Mouse (Mus musculus): ENCODE data around the gene Cdh3.
"Not testable (repeated sequence)": the region's sequence is repeated elsewhere in the genome, so short reads cannot be mapped to it uniquely, and the experiment has no call there.

The Cdh3 gene

DNA sequence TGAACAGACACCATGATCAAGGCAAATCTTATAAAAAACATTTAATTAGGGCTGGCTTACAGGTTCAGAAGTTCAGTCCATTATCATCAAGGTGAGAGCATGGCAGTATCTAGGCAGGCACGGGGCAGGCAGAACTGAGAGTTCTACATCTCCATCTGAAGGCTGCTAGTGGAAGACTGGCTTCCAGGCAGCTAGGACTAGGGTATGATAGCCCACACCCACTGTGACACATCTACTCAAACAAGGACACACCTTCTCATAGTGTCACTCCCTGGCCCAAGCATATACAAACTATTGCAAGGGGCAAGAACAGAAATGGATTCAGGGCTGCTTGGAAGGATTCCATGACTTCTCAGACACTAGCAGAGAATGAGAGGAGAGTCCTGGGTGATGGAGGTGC lies 61.5 kb downstream of the Cdh3 start:
- not testable (repeated sequence) for DNase-seq

GRCm38 (mm10) chr8:106573168-106573567 lies 62.5 kb downstream of the Cdh3 start, which contains the start of gene Gm10073:
Gene Gm10073, minus strand, starts transcription at chr8:106573461.
- not testable (repeated sequence) for DNase-seq

DNA sequence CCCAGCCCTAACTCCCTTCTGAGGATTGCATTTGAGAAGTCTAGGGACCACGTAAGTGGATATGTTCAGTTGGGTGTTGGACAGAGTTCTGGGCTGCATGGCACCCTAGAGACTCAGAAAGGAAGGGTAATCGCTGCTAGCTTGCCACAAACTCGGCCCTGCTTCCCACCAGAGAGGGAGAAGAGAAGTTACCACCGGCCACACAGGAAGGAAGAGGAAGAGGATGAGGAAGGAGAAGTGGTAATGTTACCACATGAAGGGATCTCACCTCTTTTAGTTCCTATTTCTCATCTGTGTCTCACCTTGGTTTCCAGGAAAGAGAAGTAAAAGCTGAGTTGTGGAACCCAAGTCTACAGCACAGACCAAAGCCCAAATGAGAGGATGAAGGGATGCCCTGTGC lies 63.6 kb downstream of the Cdh3 start:
- no peak for DNase-seq

DNA sequence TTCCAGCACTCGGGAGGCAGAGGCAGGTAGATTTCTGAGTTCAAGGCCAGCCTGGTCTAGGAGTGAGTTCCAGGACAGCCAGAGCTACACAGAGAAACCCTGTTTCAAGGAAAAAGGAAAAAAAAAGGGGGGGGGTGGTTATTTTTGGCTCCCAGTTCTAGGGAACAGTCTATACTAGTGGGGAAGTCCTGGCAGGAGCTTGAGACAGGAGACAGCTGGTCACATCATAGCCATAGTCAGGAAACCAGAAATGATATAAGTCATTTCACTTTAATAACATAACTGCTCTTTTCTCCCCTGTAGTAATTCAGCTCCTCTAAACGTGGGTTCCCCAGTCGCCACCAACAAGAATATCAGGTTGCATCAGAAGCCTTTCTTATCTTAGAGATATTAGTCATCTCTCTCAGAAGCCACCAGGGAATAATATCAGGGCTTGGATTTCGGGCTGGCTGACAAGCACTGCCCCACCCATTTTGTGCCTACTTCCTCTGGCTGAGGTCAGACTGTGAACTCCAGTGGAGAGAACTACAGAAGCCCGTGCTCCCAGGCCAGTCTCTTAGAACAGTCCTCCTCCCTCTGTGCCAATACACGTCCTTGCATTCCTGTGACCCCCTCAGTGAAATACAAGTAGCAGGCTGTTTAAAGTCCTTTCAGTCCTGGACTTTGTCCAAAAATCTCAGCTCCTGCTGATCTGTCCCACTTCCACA lies 66.3 kb downstream of the Cdh3 start:
- DNase-seq: peak; percentile 47 to 53

- no peak for DNase-seq
These were observed 68.8 kb downstream of the Cdh3 start for GRCm38 (mm10) chr8:106579510-106579909.

- DNase-seq: peak; percentile 39 to 54
These were observed 70.8 kb downstream of the Cdh3 start for GRCm38 (mm10) chr8:106581344-106582088.

- peak; percentile 11 to 31 for DNase-seq
These were observed 74.4 kb downstream of the Cdh3 start for GRCm38 (mm10) chr8:106584942-106585670.

- no peak for DNase-seq
These were observed 75.0 kb downstream of the Cdh3 start for GRCm38 (mm10) chr8:106585671-106586037.

DNA sequence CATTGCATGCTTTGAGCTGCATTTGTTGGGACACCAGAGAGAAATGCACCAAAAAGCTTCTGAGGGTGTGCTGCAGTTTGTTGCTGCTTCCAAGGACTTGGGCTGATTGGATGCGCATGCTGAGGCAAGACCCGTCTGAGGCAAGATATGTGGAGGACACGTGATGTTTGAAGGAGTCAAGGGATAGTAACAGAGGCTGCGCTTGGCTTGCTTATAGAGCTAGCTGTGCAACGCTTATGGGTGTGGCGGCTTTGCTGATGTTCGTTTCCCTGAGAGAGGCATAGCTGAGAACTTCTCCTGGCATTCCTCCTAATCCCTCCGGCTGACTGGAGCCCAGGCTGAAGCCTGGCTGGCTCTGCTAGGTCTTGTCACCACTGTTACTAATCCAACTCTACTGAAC lies 76.2 kb downstream of the Cdh3 start:
- DNase-seq: no peak

DNA sequence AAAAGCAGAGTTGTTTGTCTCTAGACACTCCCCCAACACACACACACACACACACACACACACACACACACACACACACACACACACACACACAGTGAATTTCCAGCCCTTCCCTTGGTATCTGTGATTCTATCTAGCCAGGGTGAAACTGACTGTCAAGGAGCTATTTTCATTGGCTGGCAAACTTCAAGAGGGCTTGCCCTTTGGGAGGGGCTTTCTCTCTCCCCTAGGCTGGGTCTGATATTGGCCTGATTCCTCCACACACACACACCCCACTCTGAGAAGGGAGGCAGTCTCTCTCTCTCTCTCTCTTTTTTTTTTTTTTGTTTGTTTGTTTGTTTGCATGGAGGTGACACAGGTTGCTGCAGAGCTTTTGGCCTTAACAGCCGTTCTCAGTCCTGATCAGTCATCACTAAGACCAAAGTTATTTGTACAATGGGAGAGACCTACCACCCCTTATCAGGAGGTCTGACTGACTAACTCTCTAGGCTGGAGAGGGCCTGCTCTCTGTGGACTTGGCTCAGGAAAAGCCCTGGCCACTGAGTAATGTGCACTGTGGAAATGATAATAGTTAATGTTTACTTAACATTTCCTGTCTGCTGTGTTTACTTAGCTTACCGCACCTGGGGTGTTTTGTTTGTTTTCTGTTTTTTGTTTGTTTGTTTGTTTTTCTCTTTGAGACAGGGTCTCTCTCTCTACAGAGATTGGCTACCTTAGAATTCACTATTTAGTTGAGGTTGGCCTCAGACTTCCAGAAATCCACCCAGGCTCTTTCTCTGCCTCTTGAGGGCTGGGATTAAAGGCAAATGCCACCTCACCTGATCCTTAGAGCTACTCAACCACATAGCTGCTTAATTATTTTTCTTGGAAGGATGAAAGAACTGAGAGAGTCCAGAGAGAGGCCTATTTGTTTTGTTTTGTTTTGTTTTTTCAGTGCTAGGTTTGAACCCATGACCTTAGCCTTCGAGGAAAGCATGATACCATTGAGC lies 78.0 kb downstream of the Cdh3 start:
- no peak for DNase-seq

DNA sequence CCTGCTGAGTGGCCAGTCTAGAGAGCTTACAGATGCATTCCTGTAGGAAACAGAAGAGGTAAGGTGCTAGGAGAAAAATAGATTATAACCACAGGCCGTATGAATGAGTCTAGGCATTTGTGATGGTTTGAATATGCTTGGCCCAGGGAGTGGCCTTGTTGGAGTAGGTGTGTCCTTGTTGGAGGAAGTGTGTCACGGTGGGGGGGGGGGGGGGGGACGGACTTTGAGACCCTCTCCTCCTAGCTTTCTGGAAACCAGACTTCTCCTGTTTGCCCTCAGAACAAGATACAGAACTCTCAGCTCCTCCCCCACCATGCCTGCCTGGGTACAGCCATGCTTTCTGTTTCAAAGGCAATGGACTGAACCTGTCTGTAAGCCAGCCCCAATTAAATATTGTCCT lies 81.8 kb downstream of the Cdh3 start:
- DNase-seq: no peak

DNA sequence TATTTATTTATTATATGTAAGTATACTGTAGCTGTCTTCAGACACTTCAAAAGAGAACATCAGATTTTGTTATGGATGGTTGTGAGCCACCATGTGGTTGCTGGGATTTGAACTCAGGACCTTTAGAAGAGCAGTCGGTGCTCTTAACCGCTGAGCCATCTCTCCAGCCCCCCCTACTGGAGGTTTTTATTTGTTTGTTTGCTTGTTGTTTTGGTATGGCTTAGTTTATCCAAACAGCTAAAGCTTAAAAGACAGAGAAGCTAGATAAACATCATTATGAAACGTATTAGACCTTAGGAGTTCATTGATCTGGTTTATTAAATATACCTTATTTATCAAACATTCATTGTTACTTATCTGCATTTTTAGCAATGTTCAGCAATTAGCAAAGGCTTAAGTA lies 84.9 kb downstream of the Cdh3 start:
- DNase-seq: not testable (repeated sequence)

- DNase-seq: no peak
These were observed 86.4 kb downstream of the Cdh3 start for GRCm38 (mm10) chr8:106597067-106597466.

- DNase-seq: no peak
These were observed 88.7 kb downstream of the Cdh3 start for GRCm38 (mm10) chr8:106599265-106599979.

- DNase-seq: peak; percentile 88 to 94
These were observed 92.6 kb downstream of the Cdh3 start, which contains the start of gene Cdh1 for GRCm38 (mm10) chr8:106603131-106603819. Gene Cdh1, plus strand, starts transcription at chr8:106603351.

- no peak for DNase-seq
These were observed 93.2 kb downstream of the Cdh3 start for GRCm38 (mm10) chr8:106603933-106604332.

GRCm38 (mm10) chr8:106605657-106606056 lies 95.0 kb downstream of the Cdh3 start:
- DNase-seq: no peak

GRCm38 (mm10) chr8:106606121-106606520 lies 95.4 kb downstream of the Cdh3 start:
- DNase-seq: no peak

DNA sequence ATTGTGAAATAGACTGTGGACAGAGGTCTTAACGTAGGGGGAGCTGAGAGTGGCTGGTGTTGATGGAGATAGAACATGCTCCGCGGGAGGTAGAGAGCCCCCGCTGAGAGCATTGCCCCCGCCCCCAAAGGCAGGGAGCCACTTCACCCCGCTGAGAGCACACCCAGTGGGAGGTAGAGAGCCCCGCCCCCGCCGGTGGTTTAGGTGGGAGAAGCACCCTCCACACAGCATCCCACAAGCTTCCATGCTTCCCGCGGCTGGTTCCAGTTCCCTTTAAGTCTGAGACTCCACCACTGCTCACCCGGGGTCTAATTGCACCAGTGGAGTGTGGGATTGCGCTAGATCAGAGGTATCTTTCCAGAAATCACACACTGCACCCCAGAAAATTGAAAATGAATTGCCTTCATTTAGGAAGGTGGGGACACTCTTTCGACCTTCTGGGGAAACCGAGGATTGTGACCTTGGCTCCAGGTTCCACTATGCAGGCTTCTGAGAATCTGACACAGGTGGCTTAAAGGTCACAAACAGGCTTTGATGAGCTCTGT lies 96.0 kb downstream of the Cdh3 start:
- DNase-seq: no peak

Data from lung, postnatal 4 days (tissue).